Mouse (Mus musculus) megakaryocyte, embryonic 14.5 days (primary cell): ENCODE results near the gene Tmem88b.

Experiments used
- FLI1 ChIP-seq: IDR thresholded peaks from 2 replicates; pipeline ENCODE4 v1.6.1; 2012; ENCODE audit warnings: low read length, inconsistent platforms, mixed read lengths
- GATA1 ChIP-seq: IDR thresholded peaks from 3 replicates; pipeline ENCODE4 v1.6.1; 2012; ENCODE audit warnings: mixed read lengths, low read length, inconsistent platforms, borderline replicate concordance

GRCm38 (mm10) chr4:155777816-155778215, 7.9 kb downstream of the Tmem88b start:
- TF ChIP-seq GATA1 = no peak
- TF ChIP-seq FLI1 = no peak
